Mouse (Mus musculus): ENCODE results near the gene Dhx37. TPM values are rescaled to one million over a fixed set of nuclear protein-coding genes. Genes with fewer than 3 reads are reported as not detected.
"Not testable (repeated sequence)": the region's sequence is repeated elsewhere in the genome, so short reads cannot be mapped to it uniquely, and the experiment has no call there.

The Dhx37 gene
- polyA plus RNA-seq, 1 experiment = 19.5 TPM

DNA sequence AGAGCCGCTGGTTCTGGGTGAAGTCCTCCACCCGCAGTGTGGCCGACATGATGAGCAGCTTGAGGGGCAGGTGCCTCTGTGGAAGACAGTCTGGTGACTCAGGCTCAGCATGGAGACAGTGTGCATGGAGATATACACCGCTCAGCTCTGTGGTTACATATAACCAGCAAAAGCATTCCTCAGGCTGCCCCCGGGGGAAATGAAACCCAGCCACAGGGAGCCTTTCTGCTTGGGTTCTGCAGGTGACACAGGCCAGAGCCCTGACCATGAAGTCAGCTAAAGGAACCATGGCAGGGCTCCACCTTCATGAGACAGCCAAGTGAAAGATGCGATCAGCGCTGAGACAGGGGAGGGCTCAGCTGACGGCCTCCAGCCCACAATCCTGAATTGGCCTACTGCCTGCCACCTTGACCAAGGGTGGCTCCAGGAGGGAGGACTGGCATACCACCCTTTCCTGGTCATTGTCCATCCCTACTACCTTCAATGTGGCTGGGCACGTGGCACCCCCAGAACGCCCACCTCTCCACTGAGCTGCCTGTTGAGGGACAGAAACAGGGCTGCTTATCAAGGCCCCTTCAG is 8.1 kb downstream of the Dhx37 start:
- Histone ChIP-seq H3K27me3 (ENCODE audit: control insufficient read depth, insufficient read depth, low read length) (no peaks in the 10 kb centered on the region), H3K27ac (ENCODE audit: control insufficient read depth, insufficient read depth, low read depth, low read length) (no peak overlapping the region), H3K4me3 (ENCODE audit: control insufficient read depth, low read depth, low read length) (no peak overlapping the region), H3K36me3 (ENCODE audit: control insufficient read depth, insufficient read depth, low read length) (peaks cover 15% of the 10 kb centered on the region), H3K4me1 (ENCODE audit: control insufficient read depth, insufficient read depth, low read length) (no peaks in the 10 kb centered on the region)
- TF ChIP-seq CTCF (IDR thresholded peaks at IDR 0.05; ENCODE audit: control insufficient read depth, insufficient read depth, insufficient replicate concordance, low read depth, low read length) = no peak
- TF ChIP-seq POLR2A (IDR thresholded peaks at IDR 0.05; ENCODE audit: control insufficient read depth, low read depth, low read length) = no peak

DNA sequence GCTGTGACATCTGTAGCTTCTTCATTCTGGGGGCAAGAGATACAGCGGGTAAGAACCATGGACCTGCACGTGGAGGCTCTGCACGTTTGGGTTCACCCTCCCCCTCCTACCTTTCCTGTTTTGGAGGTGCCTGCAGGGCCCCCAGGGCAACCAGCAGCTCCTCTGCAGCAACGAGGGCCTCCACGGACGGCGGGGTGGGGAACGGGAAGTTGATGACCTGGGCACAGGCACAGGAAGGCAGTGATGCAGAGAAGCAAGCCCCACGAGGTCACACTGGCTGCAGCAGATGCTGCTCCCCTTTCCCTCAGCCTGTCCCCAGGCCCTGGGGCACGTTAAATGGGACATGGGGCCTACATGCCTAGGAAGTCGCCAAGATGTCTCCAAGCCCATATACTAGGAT is 14.8 kb downstream of the Dhx37 start:
- Histone ChIP-seq H3K27me3 (ENCODE audit: control insufficient read depth, insufficient read depth, low read length) (no peaks in the 10 kb centered on the region), H3K4me3 (ENCODE audit: control insufficient read depth, low read depth, low read length) (no peak overlapping the region), H3K27ac (ENCODE audit: control insufficient read depth, insufficient read depth, low read depth, low read length) (no peak overlapping the region), H3K36me3 (ENCODE audit: control insufficient read depth, insufficient read depth, low read length) (peaks cover under 1% of the 10 kb centered on the region), H3K4me1 (ENCODE audit: control insufficient read depth, insufficient read depth, low read length) (no peaks in the 10 kb centered on the region)
- TF ChIP-seq POLR2A (IDR thresholded peaks at IDR 0.05; ENCODE audit: control insufficient read depth, low read depth, low read length) (no peak), CTCF (IDR thresholded peaks at IDR 0.05; ENCODE audit: control insufficient read depth, insufficient read depth, insufficient replicate concordance, low read depth, low read length) (no peak)

DNA sequence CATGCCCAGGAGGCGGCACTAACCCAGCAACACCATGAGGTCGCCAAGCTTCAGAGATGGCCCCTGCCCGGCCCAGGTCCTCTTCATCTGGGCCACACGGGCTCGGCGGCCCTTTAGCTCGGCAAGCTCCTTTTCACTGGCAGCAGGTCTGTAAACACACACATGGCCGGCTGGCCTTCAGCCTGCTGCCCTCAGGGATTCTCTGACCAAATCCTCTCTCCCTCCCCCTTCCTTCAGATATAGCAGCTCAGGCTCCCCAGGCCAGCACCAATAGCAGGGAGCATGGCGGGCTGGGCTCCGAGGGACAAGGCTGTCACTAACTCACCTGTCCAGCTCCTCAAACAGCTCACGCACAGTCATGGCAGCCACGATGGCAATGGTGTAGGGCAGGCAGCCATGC is 15.3 kb downstream of the Dhx37 start:
- Histone ChIP-seq H3K27me3 (ENCODE audit: control insufficient read depth, insufficient read depth, low read length) (no peaks in the 10 kb centered on the region), H3K4me1 (ENCODE audit: control insufficient read depth, insufficient read depth, low read length) (no peaks in the 10 kb centered on the region), H3K27ac (ENCODE audit: control insufficient read depth, insufficient read depth, low read depth, low read length) (no peak overlapping the region), H3K4me3 (ENCODE audit: control insufficient read depth, low read depth, low read length) (no peak overlapping the region), H3K36me3 (ENCODE audit: control insufficient read depth, insufficient read depth, low read length) (no peaks in the 10 kb centered on the region; the same call in none of the 2 replicates)
- TF ChIP-seq CTCF (IDR thresholded peaks at IDR 0.05; ENCODE audit: control insufficient read depth, insufficient read depth, insufficient replicate concordance, low read depth, low read length) (no peak), POLR2A (IDR thresholded peaks at IDR 0.05; ENCODE audit: control insufficient read depth, low read depth, low read length) (no peak)

DNA sequence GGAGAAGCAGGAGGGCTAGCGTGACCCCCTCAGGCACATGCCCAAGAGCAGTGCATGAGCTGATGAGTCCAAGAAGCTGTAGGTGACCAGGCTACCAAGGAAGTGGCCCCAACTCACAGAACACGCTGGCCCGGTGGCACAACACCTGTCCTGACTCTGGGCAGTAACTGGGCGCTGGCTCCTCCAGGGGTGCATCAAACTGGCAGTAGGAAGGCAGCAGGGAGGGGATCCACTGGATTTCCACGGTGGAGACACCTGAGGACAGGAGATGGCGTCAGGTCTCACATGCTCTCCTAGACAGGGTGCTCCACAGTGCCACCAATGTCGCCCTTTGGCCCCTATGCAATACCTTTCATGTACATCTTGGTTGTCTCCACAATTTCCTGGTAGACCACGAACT is 17.7 kb downstream of the Dhx37 start:
- Histone ChIP-seq H3K4me3 (ENCODE audit: control insufficient read depth, low read depth, low read length) (no peak overlapping the region), H3K27ac (ENCODE audit: control insufficient read depth, insufficient read depth, low read depth, low read length) (no peak overlapping the region), H3K36me3 (ENCODE audit: control insufficient read depth, insufficient read depth, low read length) (no peaks in the 10 kb centered on the region; the same call in none of the 2 replicates), H3K4me1 (ENCODE audit: control insufficient read depth, insufficient read depth, low read length) (no peaks in the 10 kb centered on the region), H3K27me3 (ENCODE audit: control insufficient read depth, insufficient read depth, low read length) (no peaks in the 10 kb centered on the region)
- no peak for TF ChIP-seq CTCF (IDR thresholded peaks at IDR 0.05; ENCODE audit: control insufficient read depth, insufficient read depth, insufficient replicate concordance, low read depth, low read length)
- TF ChIP-seq POLR2A (IDR thresholded peaks at IDR 0.05; ENCODE audit: control insufficient read depth, low read depth, low read length) = no peak

DNA sequence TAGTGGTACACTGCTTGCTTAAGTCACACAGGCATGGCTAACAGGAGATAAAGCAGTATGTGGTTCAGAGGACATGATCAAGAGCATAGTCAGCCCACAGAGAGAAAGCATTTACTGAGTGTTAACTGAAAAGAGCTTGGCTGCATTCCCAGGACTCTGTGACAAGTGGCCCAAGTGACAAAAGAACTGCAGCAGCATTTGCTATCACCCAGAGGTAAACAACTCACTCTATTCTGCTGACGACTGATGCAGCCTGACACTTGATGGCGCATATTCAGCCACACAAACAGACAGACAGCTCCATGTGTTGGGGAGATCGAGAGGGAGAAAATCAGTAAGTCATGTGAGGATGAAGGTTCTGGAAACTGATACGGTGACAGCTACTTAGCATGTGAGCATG is 20.2 kb downstream of the Dhx37 start:
- Histone ChIP-seq H3K27me3 (ENCODE audit: control insufficient read depth, insufficient read depth, low read length) (no peaks in the 10 kb centered on the region), H3K4me3 (ENCODE audit: control insufficient read depth, low read depth, low read length) (no peak overlapping the region), H3K36me3 (ENCODE audit: control insufficient read depth, insufficient read depth, low read length) (no peaks in the 10 kb centered on the region; the same call in none of the 2 replicates), H3K27ac (ENCODE audit: control insufficient read depth, insufficient read depth, low read depth, low read length) (no peak overlapping the region), H3K4me1 (ENCODE audit: control insufficient read depth, insufficient read depth, low read length) (peaks cover 5% of the 10 kb centered on the region)
- no peak for TF ChIP-seq CTCF (IDR thresholded peaks at IDR 0.05; ENCODE audit: control insufficient read depth, insufficient read depth, insufficient replicate concordance, low read depth, low read length)
- no peak for TF ChIP-seq POLR2A (IDR thresholded peaks at IDR 0.05; ENCODE audit: control insufficient read depth, low read depth, low read length)

DNA sequence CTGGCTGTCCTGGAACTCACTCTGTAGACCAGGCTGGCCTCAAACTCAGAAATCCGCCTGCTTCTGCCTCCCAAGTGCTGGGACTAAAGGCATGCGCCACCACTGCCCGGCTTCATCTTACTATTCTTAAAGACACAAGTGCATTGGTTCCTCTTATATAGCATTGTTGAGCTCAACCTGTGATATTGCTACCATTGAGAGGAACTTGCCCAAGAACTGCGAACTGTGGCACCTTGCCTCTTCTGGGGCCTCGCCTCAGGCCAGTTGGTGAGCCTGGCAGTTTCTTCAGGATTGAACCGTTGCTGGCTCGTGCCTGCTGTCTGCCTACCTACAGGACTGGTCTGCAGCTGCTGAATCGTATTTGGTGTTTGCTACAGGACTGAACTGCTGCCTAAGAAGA is 21.4 kb downstream of the Dhx37 start:
- H3K36me3 ChIP-seq (ENCODE audit: control insufficient read depth, insufficient read depth, low read length) = not testable (repeated sequence)

DNA sequence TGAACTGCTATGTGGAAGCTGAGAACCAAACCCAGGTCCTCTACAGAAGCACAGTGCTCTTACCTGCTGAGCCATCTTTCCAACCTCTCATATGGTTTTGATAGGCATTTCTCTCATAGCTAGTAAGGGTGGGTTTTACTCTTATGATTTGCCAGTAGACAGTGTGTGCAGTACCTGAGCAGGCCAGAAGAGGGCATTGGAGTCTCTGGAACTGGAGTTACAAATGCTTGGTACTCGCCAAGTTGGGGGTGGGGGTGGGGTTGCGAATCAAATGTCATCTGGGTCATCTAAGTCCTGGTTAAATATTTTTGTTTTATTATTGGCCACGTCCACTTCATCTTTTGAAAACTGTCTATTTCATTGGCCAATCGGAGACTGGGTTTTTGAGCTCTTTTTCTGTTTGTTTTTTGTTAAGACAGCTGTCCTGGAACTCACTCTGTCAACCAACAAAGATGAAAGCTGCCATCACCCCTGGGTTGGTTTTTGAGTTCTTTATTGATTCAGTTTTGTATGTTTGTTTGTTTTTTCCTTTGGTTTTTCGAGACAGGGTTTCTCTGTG is 21.9 kb downstream of the Dhx37 start:
- Histone ChIP-seq H3K4me3 (ENCODE audit: control insufficient read depth, low read depth, low read length) (no peak overlapping the region), H3K27me3 (ENCODE audit: control insufficient read depth, insufficient read depth, low read length) (no peaks in the 10 kb centered on the region), H3K4me1 (ENCODE audit: control insufficient read depth, insufficient read depth, low read length) (peaks cover 9% of the 10 kb centered on the region), H3K27ac (ENCODE audit: control insufficient read depth, insufficient read depth, low read depth, low read length) (no peak overlapping the region), H3K36me3 (ENCODE audit: control insufficient read depth, insufficient read depth, low read length) (no peaks in the 10 kb centered on the region; the same call in 1 of the 2 replicates)
- peak; percentile 30; the same call in 1 of the 2 replicates for TF ChIP-seq CTCF (IDR thresholded peaks at IDR 0.05; ENCODE audit: control insufficient read depth, insufficient read depth, insufficient replicate concordance, low read depth, low read length)
- no peak for TF ChIP-seq POLR2A (IDR thresholded peaks at IDR 0.05; ENCODE audit: control insufficient read depth, low read depth, low read length)

More for the DNA sequence above, 21.4 kb downstream of the Dhx37 start:
- not testable (repeated sequence) for H3K4me3 ChIP-seq (ENCODE audit: control insufficient read depth, low read depth, low read length); H3K4me1 ChIP-seq (ENCODE audit: control insufficient read depth, insufficient read depth, low read length); H3K27ac ChIP-seq (ENCODE audit: control insufficient read depth, insufficient read depth, low read depth, low read length); H3K27me3 ChIP-seq (ENCODE audit: control insufficient read depth, insufficient read depth, low read length)

Data from testis, adult 2 months (tissue).